Mouse (Mus musculus): Measurements from ENCODE around the gene Snrnp25. TPM values are rescaled to one million over a fixed set of nuclear protein-coding genes. Genes with fewer than 3 reads are reported as not detected.

Snrnp25 gene
- total and polyA plus RNA-seq, 3 experiments = 106 to 208 (median 123) TPM

- no peaks in the 10 kb centered on the region for H3K27me3 ChIP-seq (replicated peaks)
- in situ Hi-C loops (cut with MboI; ENCODE audit: low pct_ligation_motif_present, low pct_unique_long_range_greater_than_20kb, low sequenced_read_pairs) (no loop called here), dilution Hi-C loops (cut with MboI; ENCODE audit: extremely low pct_ligation_motif_present, extremely low pct_unique_long_range_greater_than_20kb, low sequenced_read_pairs) (no loop called here)
- TF ChIP-seq HCFC1 (IDR thresholded peaks at IDR 0.05; ENCODE audit: low read depth, low read length) (no peak), IRF4 (IDR thresholded peaks at IDR 0.05; ENCODE audit: low read depth, low read length) (no peak), RAD21 (IDR thresholded peaks at IDR 0.05; ENCODE audit: low read depth, low read length) (no peak), POLR2A (IDR thresholded peaks at IDR 0.05; ENCODE audit: low read depth, low read length) (no peak), ZNF384 (IDR thresholded peaks at IDR 0.05; ENCODE audit: low read depth, low read length) (no peak), USF1 (IDR thresholded peaks at IDR 0.05; ENCODE audit: low read depth, low read length) (no peak), PAX5 (IDR thresholded peaks at IDR 0.05; ENCODE audit: low read length) (no peak), MXI1 (IDR thresholded peaks at IDR 0.05; ENCODE audit: low read depth, low read length) (no peak), SIN3A (IDR thresholded peaks at IDR 0.05; ENCODE audit: low read length) (no peak)
- no peaks in the 10 kb centered on the region for H3K9me3 ChIP-seq (replicated peaks; ENCODE audit: low read length)
- no peak overlapping the region for H3K4me3 ChIP-seq (replicated peaks in 1 of 3; ENCODE audit: low read depth in 2 of 3, low read length in 2 of 3, poor library complexity in 1 of 3)
- H3K4me1 ChIP-seq (ENCODE audit: control insufficient read depth in 1 of 2, insufficient read depth in 2 of 2) = peaks cover 0 to 10% of the 10 kb centered on the region in 2 experiments; a peak in 1 of 4 replicates
- DNase-seq (ENCODE audit: extremely low read depth) = no peak
- peaks cover 53 to 90% of the 10 kb centered on the region in 2 experiments for H3K36me3 ChIP-seq (replicated peaks in 1 of 2; ENCODE audit: control insufficient read depth in 1 of 2, insufficient read depth in 1 of 2, low read length in 1 of 2)
- no peak overlapping the region for H3K9ac ChIP-seq (ENCODE audit: insufficient read depth, low read depth)
- H3K79me2 ChIP-seq (replicated peaks; ENCODE audit: control insufficient read depth, extremely low read depth, insufficient read depth, poor library complexity, severe bottlenecking) = no peaks in the 10 kb centered on the region
- H3K4me2 ChIP-seq (ENCODE audit: insufficient read depth, low read depth, poor library complexity, severe bottlenecking) = no peak overlapping the region
- H3K27ac ChIP-seq (ENCODE audit: insufficient read depth, low read depth) = no peak overlapping the region
These were observed 51.4 kb downstream of the Snrnp25 start for GRCm38 (mm10) chr11:32256566-32256965.

Other genes with a start within 250 kb of the Snrnp25 start
- not detected in 2 replicates for gene 4930524B15Rik, start 239.8 kb upstream of the Snrnp25 start, total RNA-seq (2012; rRNA removed)
- gene 4930524B15Rik, start 239.8 kb upstream of the Snrnp25 start, total RNA-seq (2014; rRNA removed) = not detected in 2 replicates
- not detected in 2 replicates for gene 4930524B15Rik, start 239.8 kb upstream of the Snrnp25 start, polyA plus RNA-seq (2012; ENCODE audit: insufficient read length, low read depth)
- 1.4 and 2.8 TPM in 2 replicates for gene Nsg2, start 205.0 kb upstream of the Snrnp25 start, total RNA-seq (2012; rRNA removed)
- gene Nsg2, start 205.0 kb upstream of the Snrnp25 start, total RNA-seq (2014; rRNA removed) = 7.3 and 7.5 TPM in 2 replicates
- gene Nsg2, start 205.0 kb upstream of the Snrnp25 start, polyA plus RNA-seq (2012; ENCODE audit: insufficient read length, low read depth) = 7.4 and 7.6 TPM in 2 replicates
- 16.8 and 20.0 TPM in 2 replicates for gene Il9r, start 5.1 kb upstream of the Snrnp25 start, total RNA-seq (2012; rRNA removed)
- gene Il9r, start 5.1 kb upstream of the Snrnp25 start, total RNA-seq (2014; rRNA removed) = 51.6 and 52.1 TPM in 2 replicates
- 45.3 and 47.5 TPM in 2 replicates for gene Il9r, start 5.1 kb upstream of the Snrnp25 start, polyA plus RNA-seq (2012; ENCODE audit: insufficient read length, low read depth)
- 30.1 and 37.6 TPM in 2 replicates for gene Rhbdf1, start 16.9 kb downstream of the Snrnp25 start, total RNA-seq (2012; rRNA removed)
- gene Rhbdf1, start 16.9 kb downstream of the Snrnp25 start, total RNA-seq (2014; rRNA removed) = 24.7 TPM in 2 replicates
- gene Rhbdf1, start 16.9 kb downstream of the Snrnp25 start, polyA plus RNA-seq (2012; ENCODE audit: insufficient read length, low read depth) = 27.2 and 34.2 TPM in 2 replicates
- 40.3 and 41.9 TPM in 2 replicates for gene Mpg, start 21.1 kb downstream of the Snrnp25 start, total RNA-seq (2012; rRNA removed)
- 36.2 and 39.1 TPM in 2 replicates for gene Mpg, start 21.1 kb downstream of the Snrnp25 start, total RNA-seq (2014; rRNA removed)
- 39.6 and 41.5 TPM in 2 replicates for gene Mpg, start 21.1 kb downstream of the Snrnp25 start, polyA plus RNA-seq (2012; ENCODE audit: insufficient read length, low read depth)
- gene Nprl3, start 62.3 kb downstream of the Snrnp25 start, total RNA-seq (2012; rRNA removed) = 51.7 and 58.7 TPM in 2 replicates
- gene Nprl3, start 62.3 kb downstream of the Snrnp25 start, total RNA-seq (2014; rRNA removed) = 43.1 and 47.9 TPM in 2 replicates
- gene Nprl3, start 62.3 kb downstream of the Snrnp25 start, polyA plus RNA-seq (2012; ENCODE audit: insufficient read length, low read depth) = 66.8 and 79.8 TPM in 2 replicates
- not detected in 2 replicates for gene Hba-x, start 71.0 kb downstream of the Snrnp25 start, total RNA-seq (2012; rRNA removed)
- not detected in 2 replicates for gene Hba-x, start 71.0 kb downstream of the Snrnp25 start, total RNA-seq (2014; rRNA removed)
- gene Hba-x, start 71.0 kb downstream of the Snrnp25 start, polyA plus RNA-seq (2012; ENCODE audit: insufficient read length, low read depth) = not detected in 2 replicates
- 1.9 and 4.9 TPM in 2 replicates for gene Hba-a1, start 78.1 kb downstream of the Snrnp25 start, total RNA-seq (2012; rRNA removed)
- gene Hba-a1, start 78.1 kb downstream of the Snrnp25 start, total RNA-seq (2014; rRNA removed) = 4.1 and 5.2 TPM in 2 replicates
- 3.3 and 4.7 TPM in 2 replicates for gene Hba-a1, start 78.1 kb downstream of the Snrnp25 start, polyA plus RNA-seq (2012; ENCODE audit: insufficient read length, low read depth)
- not detected in 2 replicates for gene Hbq1b, start 81.5 kb downstream of the Snrnp25 start, total RNA-seq (2012; rRNA removed)
- not detected in 2 replicates for gene Hbq1b, start 81.5 kb downstream of the Snrnp25 start, total RNA-seq (2014; rRNA removed)
- gene Hbq1b, start 81.5 kb downstream of the Snrnp25 start, polyA plus RNA-seq (2012; ENCODE audit: insufficient read length, low read depth) = not detected in 2 replicates
- 2.6 and 4.6 TPM in 2 replicates for gene Hba-a2, start 91.1 kb downstream of the Snrnp25 start, total RNA-seq (2012; rRNA removed)
- 2.9 and 3.1 TPM in 2 replicates for gene Hba-a2, start 91.1 kb downstream of the Snrnp25 start, total RNA-seq (2014; rRNA removed)
- 10.3 and 13.3 TPM in 2 replicates for gene Hba-a2, start 91.1 kb downstream of the Snrnp25 start, polyA plus RNA-seq (2012; ENCODE audit: insufficient read length, low read depth)
- gene Hbq1a, start 94.7 kb downstream of the Snrnp25 start, total RNA-seq (2012; rRNA removed) = not detected in 2 replicates
- gene Hbq1a, start 94.7 kb downstream of the Snrnp25 start, total RNA-seq (2014; rRNA removed) = not detected in 2 replicates
- gene Hbq1a, start 94.7 kb downstream of the Snrnp25 start, polyA plus RNA-seq (2012; ENCODE audit: insufficient read length, low read depth) = not detected in 2 replicates
- 5.3 and 6.7 TPM in 2 replicates for gene Sh3pxd2b, start 142.4 kb downstream of the Snrnp25 start, total RNA-seq (2012; rRNA removed)
- 1.7 and 2.4 TPM in 2 replicates for gene Sh3pxd2b, start 142.4 kb downstream of the Snrnp25 start, total RNA-seq (2014; rRNA removed)
- gene Sh3pxd2b, start 142.4 kb downstream of the Snrnp25 start, polyA plus RNA-seq (2012; ENCODE audit: insufficient read length, low read depth) = 11.3 and 13.2 TPM in 2 replicates
- gene Ubtd2, start 250.0 kb downstream of the Snrnp25 start, total RNA-seq (2012; rRNA removed) = 10.3 and 13.4 TPM in 2 replicates
- 17.8 and 21.4 TPM in 2 replicates for gene Ubtd2, start 250.0 kb downstream of the Snrnp25 start, total RNA-seq (2014; rRNA removed)
- 17.4 and 18.2 TPM in 2 replicates for gene Ubtd2, start 250.0 kb downstream of the Snrnp25 start, polyA plus RNA-seq (2012; ENCODE audit: insufficient read length, low read depth)